Mouse (Mus musculus) cerebellum, adult 2 months (tissue): Measurements from ENCODE around the gene Usp48. TPM values are rescaled to one million over a fixed set of nuclear protein-coding genes. Genes with fewer than 3 reads are reported as not detected.

Experiments
- DNase-seq, 2 experiments: peaks; one replicate each; pipeline ENCODE4 v3.0.0; 2021
- H3K27ac ChIP-seq: fragments of 200-500 bp; 2 replicates; pipeline ENCODE4 v1.5.1; 2012; ENCODE audit warnings: low read length, control low read depth, inconsistent platforms; ENCODE audit not compliant: insufficient read depth
- H3K27me3 ChIP-seq: fragments of 200-500 bp; 2 replicates; pipeline ENCODE4 v1.6.1; 2012; ENCODE audit warnings: inconsistent platforms, mild to moderate bottlenecking, low read length, moderate library complexity; ENCODE audit not compliant: control insufficient read depth, insufficient read depth
- H3K4me1 ChIP-seq: fragments of 200-500 bp; 2 replicates; pipeline ENCODE4 v1.6.1; 2011; ENCODE audit warnings: low read length; ENCODE audit not compliant: control insufficient read depth, insufficient read depth
- H3K4me3 ChIP-seq: fragments of 200-500 bp; replicated peaks from 2 replicates; pipeline ENCODE3; 2011; ENCODE audit warnings: mild to moderate bottlenecking, low read depth, low read length, control low read depth; ENCODE audit not compliant: insufficient read depth
- CTCF ChIP-seq: fragments of 200-500 bp; IDR thresholded peaks from 2 replicates; pipeline ENCODE4 v1.5.1; 2011; ENCODE audit warnings: low read depth, mild to moderate bottlenecking, control low read depth, low read length, moderate library complexity, borderline replicate concordance; ENCODE audit not compliant: insufficient read depth
- POLR2A ChIP-seq: fragments of 200-500 bp; IDR thresholded peaks from 2 replicates; pipeline ENCODE4 v1.6.1; 2011; ENCODE audit warnings: low read length, control low read depth, borderline replicate concordance; ENCODE audit not compliant: insufficient read depth
- WGBS: fragments of 180-500 bp; shearing (Covaris S2); methylation state at CpG from one replicate; pipeline ENCODE4 v1.1.7; 2018; 5-methylcytosine and 5-hydroxymethylcytosine counted together
- polyA plus RNA-seq: library from polyadenylated mRNA; depleted of rRNA; stranded (reverse); fragments of >200 nt; gene quantifications from 2 replicates; pipeline ENCODE4 v1.2.3, GENCODE M21; 2012

The Usp48 gene
- polyA plus RNA-seq, 1 experiment = 169 TPM

GRCm38 (mm10) chr4:137676700-137677484 is 83.3 kb downstream of the Usp48 start:
- TF ChIP-seq CTCF = no peak
- TF ChIP-seq POLR2A = no peak
- DNase-seq = peak in 1 of 2 experiments; percentile 37
- WGBS = 42% methylated on average over 13 of the region's 13 CpGs
- H3K27me3 ChIP-seq = no peaks in the 10 kb centered on the region
- H3K27ac ChIP-seq = peak overlapping the region; percentile 73
- no peak overlapping the region for H3K4me3 ChIP-seq
- peaks cover 81% of the 10 kb centered on the region for H3K4me1 ChIP-seq

DNA sequence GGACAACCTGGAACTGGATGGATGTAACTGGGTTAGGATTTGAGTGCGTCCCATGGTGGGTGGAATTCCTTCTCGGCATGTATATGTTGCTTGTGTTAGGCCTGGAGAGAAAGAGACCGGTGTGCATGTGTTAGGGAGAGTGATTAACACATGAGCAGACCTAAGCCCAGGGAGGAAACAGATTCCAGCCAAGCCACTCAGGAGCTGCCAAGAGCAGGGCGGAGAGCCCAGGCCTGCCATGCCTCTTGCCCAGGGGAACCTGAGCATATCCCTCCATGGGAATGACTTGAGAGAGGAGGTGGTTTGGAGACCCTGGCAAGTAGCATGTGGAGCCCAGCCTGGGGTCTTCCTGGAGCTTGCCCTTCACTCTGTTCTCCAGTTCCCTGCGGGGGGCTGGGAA is 84.4 kb downstream of the Usp48 start:
- H3K27me3 ChIP-seq = no peaks in the 10 kb centered on the region
- peaks cover 79% of the 10 kb centered on the region for H3K4me1 ChIP-seq
- TF ChIP-seq CTCF = no peak
- no peak for TF ChIP-seq POLR2A
- no peak overlapping the region for H3K4me3 ChIP-seq
- peak; percentile 88 to 93 for DNase-seq
- peak overlapping the region; percentile 73 for H3K27ac ChIP-seq
- WGBS = 9% methylated on average over 5 of the region's 5 CpGs

- Histone ChIP-seq H3K4me1 (peaks cover 77% of the 10 kb centered on the region), H3K4me3 (no peak overlapping the region), H3K27me3 (no peaks in the 10 kb centered on the region), H3K27ac (peak overlapping the region; percentile 65)
- no peak for DNase-seq
- WGBS = 41% methylated on average over 9 of the region's 9 CpGs
- TF ChIP-seq CTCF (no peak), POLR2A (no peak)
Measured at GRCm38 (mm10) chr4:137678568-137678967, 85.0 kb downstream of the Usp48 start.

- H3K27ac ChIP-seq = no peak overlapping the region
- TF ChIP-seq CTCF (no peak), POLR2A (no peak)
- peaks cover 74% of the 10 kb centered on the region for H3K4me1 ChIP-seq
- peak in 1 of 2 experiments; percentile 39 for DNase-seq
- no peak overlapping the region for H3K4me3 ChIP-seq
- H3K27me3 ChIP-seq = no peaks in the 10 kb centered on the region
- 60% methylated on average over 2 of the region's 2 CpGs for WGBS
Measured at GRCm38 (mm10) chr4:137679979-137680550, 86.5 kb downstream of the Usp48 start.

DNA sequence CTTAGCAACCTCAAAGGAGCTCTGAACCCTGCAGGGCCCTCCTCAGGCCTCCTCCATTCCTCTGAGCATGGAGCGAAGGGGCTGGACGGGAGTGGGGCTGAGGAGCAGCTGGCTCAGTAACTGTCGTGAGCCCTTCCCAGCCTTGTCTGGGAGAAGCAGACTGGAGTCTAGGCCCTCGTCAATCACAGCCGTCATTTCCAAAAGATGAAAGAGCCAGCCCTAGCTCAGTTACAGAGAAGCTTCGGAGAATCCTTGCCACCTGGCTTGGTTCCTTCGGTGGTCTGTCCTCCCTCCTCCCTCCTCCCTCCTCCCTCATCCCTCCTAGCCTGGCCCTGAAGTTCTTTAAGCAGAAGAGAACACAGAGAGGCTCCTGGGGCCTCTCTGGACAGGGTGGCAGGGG is 87.2 kb downstream of the Usp48 start:
- Histone ChIP-seq H3K4me3 (peak overlapping the region; percentile 48), H3K27ac (peak overlapping the region; percentile 31), H3K27me3 (no peaks in the 10 kb centered on the region), H3K4me1 (peaks cover 74% of the 10 kb centered on the region)
- TF ChIP-seq POLR2A = no peak
- no peak for TF ChIP-seq CTCF
- DNase-seq = no peak
- WGBS = 17% methylated on average over 7 of the region's 7 CpGs

DNA sequence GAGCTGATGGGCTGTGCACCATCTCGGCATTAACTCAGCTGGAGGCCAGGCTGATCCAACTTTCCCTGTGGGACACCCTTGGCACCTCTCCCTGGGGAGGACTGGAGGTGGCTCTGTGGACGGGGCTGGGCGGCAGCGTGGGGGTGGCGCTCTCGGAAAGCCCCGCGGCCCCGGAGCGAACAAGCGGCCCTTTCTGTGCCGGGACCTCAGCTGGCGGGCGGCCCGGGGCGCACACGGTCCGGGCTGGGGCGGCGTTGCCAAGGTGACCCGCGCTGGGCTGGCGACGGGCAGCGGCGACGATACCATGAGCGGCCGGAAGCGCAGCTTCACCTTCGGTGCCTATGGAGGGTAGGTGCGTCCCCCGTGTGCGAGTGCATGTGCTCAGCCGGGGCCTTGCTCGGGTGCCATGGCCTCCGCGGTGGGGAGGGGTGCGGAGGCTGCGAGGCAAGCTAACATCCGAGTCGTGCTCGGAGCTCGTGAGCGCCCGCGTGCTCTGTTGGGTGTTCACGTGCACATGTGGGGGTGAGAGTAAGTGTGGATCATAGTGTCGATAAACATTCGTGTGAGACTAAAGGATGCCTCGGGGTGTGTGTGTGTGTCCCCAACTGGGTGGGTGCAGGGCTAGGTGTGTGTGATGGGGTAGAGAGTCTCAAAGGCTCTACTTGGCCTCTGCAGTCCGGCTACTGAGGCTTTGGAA is 88.0 kb downstream of the Usp48 start:
- DNase-seq = peak; percentile 80 to 81
- Histone ChIP-seq H3K27me3 (no peaks in the 10 kb centered on the region), H3K4me3 (peak overlapping the region; percentile 48), H3K27ac (peak overlapping the region; percentile 31), H3K4me1 (peaks cover 75% of the 10 kb centered on the region)
- 3% methylated on average over 52 of the region's 52 CpGs for WGBS
- no peak for TF ChIP-seq POLR2A

DNA sequence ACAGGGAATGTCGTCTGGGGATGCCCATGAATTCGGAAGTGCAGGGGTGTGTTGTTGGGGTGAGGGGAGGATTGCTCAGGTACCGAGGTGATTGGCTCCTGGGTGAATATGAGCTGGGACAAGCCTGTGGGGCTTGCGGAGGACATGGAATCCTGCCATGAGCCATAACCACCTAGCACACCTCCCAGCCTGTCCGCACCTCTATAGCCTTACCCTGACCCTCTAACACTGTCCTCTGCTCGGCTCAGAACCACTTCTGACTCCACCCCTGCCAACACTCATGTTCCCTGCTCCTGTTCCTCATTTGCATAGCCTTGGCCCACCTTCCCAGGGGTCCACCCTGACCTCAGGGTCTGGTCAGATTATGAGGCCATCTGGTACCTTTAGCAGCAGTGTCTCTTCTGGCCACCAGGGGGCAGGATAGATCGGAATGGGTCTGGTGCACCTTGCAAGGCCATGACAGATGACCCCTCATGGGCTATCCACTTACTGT is 89.5 kb downstream of the Usp48 start:
- Histone ChIP-seq H3K4me1 (peaks cover 71% of the 10 kb centered on the region), H3K27ac (no peak overlapping the region), H3K4me3 (no peak overlapping the region), H3K27me3 (no peaks in the 10 kb centered on the region)
- TF ChIP-seq CTCF (peak; percentile 89), POLR2A (no peak)
- peak; percentile 66 to 74 for DNase-seq
- WGBS = 41% methylated on average over 7 of the region's 7 CpGs

- Histone ChIP-seq H3K27ac (no peak overlapping the region), H3K4me3 (no peak overlapping the region), H3K27me3 (no peaks in the 10 kb centered on the region), H3K4me1 (peaks cover 62% of the 10 kb centered on the region)
- DNase-seq = no peak
- no peak for TF ChIP-seq CTCF
- no peak for TF ChIP-seq POLR2A
- WGBS = 70% methylated on average over 9 of the region's 9 CpGs
Measured at GRCm38 (mm10) chr4:137684830-137685343, 91.3 kb downstream of the Usp48 start.
